Mouse (Mus musculus) megakaryocyte progenitor cell, adult 5-6 weeks (primary cell): ENCODE measurements around the gene Noc3l. TPM values are rescaled to one million over a fixed set of nuclear protein-coding genes. Genes with fewer than 3 reads are reported as not detected.

Experiments
- ATAC-seq: replicated peaks from 2 replicates; pipeline ENCODE4 v1.8.0; 2016; ENCODE audit warnings: mild to moderate bottlenecking, moderate TSS enrichment, inconsistent platforms; ENCODE audit not compliant: poor library complexity
- total RNA-seq, 2 experiments: library from RNA; stranded (forward) in 1 of 2; stranded (reverse) in 1 of 2; fragments of 157-497, 149-512 nt in 1 of 2; fragments of 200-1000 nt in 1 of 2; gene quantifications; 2 replicates each; pipeline versions ENCODE4 v1.2.3 to v1.2.4; 2015 to 2017

The Noc3l gene
- total RNA-seq, 2 experiments from 2014 or later: 14.5 to 35.0 TPM

- no peak for ATAC-seq
Measured at GRCm38 (mm10) chr19:38758685-38759472, 60.2 kb downstream of the Noc3l start.

GRCm38 (mm10) chr19:38758056-38758455 is 61.0 kb downstream of the Noc3l start:
- no peak for ATAC-seq

GRCm38 (mm10) chr19:38757161-38757560 is 61.9 kb downstream of the Noc3l start:
- no peak for ATAC-seq

GRCm38 (mm10) chr19:38750192-38750591 is 68.8 kb downstream of the Noc3l start:
- ATAC-seq: no peak

- no peak for ATAC-seq
Measured at GRCm38 (mm10) chr19:38746492-38747014, 72.5 kb downstream of the Noc3l start.

GRCm38 (mm10) chr19:38745810-38746491 is 73.1 kb downstream of the Noc3l start:
- ATAC-seq: no peak

GRCm38 (mm10) chr19:38744546-38744945 is 74.5 kb downstream of the Noc3l start:
- no peak for ATAC-seq

Other genes starting within 250 kb of the Noc3l start
- 1.7 and 2.0 TPM in 2 replicates for gene Tbc1d12, start 17.3 kb upstream of the Noc3l start, total RNA-seq (2015)
- gene Tbc1d12, start 17.3 kb upstream of the Noc3l start, total RNA-seq (2017): 3.0 TPM in 2 replicates
- 156 and 172 TPM in 2 replicates for gene Hells, start 111.7 kb upstream of the Noc3l start, total RNA-seq (2015)
- gene Hells, start 111.7 kb upstream of the Noc3l start, total RNA-seq (2017): 95.7 and 125 TPM in 2 replicates
- gene Cyp2c55, start 187.8 kb upstream of the Noc3l start, total RNA-seq (2015): not detected in 2 replicates
- not detected in 2 replicates for gene Cyp2c55, start 187.8 kb upstream of the Noc3l start, total RNA-seq (2017)
- not detected in 2 replicates for gene Cyp2c65, start 241.8 kb upstream of the Noc3l start, total RNA-seq (2015)
- gene Cyp2c65, start 241.8 kb upstream of the Noc3l start, total RNA-seq (2017): not detected in 2 replicates